Mouse (Mus musculus) testis, postnatal 10 days (tissue): ENCODE data around the gene Wdr73.
A peak's percentile ranks its signal among the peaks of the same experiment; 100 is the strongest.
"Not testable (repeated sequence)": the region's sequence is repeated elsewhere in the genome, so short reads cannot be mapped to it uniquely, and the experiment has no call there.

ENCODE experiments used
- DNase-seq: peaks from one replicate; pipeline ENCODE4 v3.0.0; 2021; ENCODE audit warnings: low spot score

Wdr73 gene

DNA sequence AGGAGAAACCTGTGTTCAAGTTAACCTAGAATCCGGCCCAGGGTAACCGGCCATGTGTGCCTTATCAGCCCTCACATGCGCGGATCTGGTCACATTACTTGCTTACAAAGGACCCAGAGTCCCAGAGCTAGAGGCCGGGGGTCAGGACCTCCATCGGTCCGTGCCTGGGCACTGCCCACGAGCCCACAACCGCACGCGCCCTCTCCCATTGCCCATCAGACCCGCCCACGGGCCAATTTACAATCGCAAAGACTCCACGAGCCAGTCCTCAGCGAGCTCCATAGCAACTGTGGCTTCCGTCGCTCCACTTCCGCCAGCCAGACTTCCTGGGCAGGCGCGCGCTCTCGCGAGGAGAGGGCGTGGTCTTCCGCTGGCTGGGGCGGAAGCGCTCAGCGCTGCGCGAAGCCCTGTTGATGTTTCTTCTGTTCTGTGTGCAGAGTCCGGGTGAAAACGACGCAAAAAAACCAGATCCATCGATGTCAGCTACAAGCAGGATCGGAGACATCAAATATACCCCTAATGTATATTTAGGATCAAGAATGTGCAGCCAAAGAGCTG lies at the start of gene Wdr73:
Gene Wdr73, minus strand, starts transcription at position 326 of the 558 bp plus-strand sequence.
- peak; percentile 93 for DNase-seq

DNA sequence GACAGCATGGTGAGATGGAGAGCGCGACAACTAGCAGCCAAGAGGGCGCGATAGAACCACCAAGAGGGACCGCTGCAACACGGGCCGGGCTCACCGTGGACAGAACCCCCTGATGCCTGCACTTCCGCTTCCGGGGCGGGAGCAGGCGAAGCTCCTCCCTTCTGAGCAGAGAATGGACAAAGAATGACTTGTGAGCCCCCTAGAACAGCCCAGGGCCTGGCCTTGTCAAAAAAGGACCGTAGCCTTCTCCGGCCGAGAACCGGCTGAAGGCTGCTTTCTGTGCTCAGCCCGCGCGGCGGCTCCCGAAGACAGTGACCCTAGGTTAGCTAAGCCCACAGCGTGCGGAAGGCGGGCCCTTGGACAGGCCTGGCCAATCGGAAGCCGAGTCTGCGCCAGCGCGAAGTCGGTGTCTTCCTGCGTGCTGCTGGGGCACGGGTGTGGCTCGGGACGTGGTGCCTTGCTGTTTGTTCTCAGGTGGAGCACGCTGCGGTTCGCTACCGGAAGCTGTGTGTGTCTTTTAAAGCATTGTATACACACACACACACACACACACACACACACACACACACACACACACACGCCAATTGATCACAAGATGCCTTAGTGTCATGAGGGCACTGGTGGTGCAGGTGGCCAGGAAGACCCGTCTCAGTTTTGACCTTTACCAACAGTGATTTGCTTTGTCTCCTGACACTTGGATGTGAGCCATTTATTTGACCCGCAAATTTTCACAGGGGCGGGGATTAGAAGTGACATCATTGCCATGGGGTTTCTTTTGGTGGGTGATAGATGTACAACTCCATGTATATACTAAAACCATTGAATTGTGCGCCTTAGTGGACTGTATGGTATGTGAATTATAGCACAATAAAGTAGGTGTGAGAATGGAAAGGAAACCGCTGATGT lies 46.6 kb upstream of the Wdr73 start, which contains the start of gene Sec11a:
Gene Sec11a, minus strand, starts transcription at position 336 of the 906 bp plus-strand sequence.
- peak; percentile 95 for DNase-seq

GRCm38 (mm10) chr7:80939808-80940207 lies 38.7 kb upstream of the Wdr73 start:
- DNase-seq = no peak

GRCm38 (mm10) chr7:80937304-80937666 lies 36.2 kb upstream of the Wdr73 start:
- DNase-seq = not testable (repeated sequence)

DNA sequence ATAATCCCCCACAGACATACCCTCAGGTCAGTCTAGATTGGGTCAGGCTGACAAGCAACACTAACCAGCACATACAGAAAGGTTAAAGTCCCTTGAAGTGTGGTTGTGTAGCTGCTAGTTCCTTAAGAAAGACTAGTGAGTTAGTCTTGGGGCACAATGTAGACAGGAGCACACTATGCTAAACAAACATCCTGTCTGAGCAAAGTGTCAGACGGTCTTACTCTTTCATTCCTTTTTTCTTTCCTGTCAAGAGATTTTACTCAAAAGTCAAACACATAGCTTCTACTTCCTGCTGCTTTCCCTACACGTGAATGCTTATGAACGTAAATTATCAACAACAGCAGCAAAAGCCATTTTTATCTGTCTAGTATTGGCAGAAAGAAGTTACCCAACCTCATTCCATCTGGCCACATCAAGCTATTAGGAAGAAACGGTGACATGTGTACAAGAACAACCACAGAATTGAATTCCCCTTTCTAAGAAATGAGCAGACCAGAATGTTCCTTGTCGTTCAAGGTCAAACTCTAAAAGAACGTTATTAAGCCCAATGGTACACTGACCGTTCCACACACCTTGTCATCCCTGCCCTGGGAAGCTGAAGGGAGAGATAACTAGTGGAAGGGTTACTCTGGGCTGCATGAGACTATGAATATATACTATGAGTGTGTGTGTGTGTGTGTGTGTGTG lies 35.7 kb upstream of the Wdr73 start:
- DNase-seq = not testable (repeated sequence)

- no peak for DNase-seq
Observed at GRCm38 (mm10) chr7:80935834-80936233, 34.8 kb upstream of the Wdr73 start.

GRCm38 (mm10) chr7:80932777-80933176 lies 31.7 kb upstream of the Wdr73 start:
- DNase-seq = no peak

DNA sequence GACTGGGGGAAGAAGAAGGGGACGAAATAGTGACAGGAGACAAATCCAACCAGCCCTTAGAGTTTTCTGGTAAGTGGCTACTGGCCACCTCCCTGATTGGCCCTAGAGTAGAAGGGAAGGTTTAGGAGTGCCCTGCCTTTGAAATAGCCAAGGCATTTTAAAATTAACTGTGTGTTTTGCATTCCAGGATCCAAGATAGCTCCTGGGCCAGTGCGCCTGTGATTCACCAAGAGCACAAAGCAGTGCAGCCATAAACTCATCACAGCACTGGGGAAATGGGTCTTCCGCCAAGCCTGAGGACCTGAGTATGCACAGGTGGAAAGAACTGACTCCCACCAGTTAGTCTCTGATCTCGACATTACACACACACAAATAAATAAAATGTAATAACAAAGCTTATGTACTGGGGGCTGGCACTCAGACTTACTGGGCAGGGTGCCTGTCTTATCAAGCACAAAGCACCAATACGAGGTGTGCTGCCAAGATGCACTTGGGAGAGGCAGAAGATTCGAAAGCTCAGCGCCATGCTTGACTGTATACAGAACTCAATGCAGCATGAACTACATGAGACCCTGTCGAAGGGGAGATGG lies 30.6 kb upstream of the Wdr73 start:
- DNase-seq = no peak

- no peak for DNase-seq
Observed at GRCm38 (mm10) chr7:80923165-80923564, 22.1 kb upstream of the Wdr73 start.

GRCm38 (mm10) chr7:80919647-80920008 lies 18.6 kb upstream of the Wdr73 start:
- no peak for DNase-seq

GRCm38 (mm10) chr7:80918982-80919646 lies 18.0 kb upstream of the Wdr73 start:
- no peak for DNase-seq

DNA sequence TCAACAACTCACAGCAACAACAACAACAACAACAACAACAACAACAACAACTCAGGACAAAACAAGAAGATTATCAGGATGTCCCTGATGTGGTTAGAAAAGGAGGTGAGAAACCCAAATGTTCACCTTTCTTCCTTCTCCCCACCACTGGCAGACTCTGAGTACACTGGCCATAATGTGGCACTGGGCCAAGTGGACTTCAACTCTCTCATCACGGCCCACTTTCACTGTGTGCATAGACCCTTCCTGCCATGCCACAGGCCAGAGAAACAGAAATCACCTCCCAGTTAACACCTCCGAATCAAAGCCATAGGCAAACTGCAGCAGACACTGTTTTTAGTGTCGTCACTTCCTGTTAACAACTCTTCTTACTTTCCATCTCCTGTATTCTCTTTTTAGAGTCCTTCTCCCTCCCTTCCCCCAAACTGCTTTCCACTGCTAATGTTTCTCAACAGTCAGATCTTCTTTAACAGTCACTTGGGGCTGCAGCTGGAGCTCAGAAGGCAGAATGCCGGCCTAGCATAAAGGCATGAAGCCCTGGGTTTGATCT lies 16.9 kb upstream of the Wdr73 start:
- DNase-seq = no peak

- DNase-seq = no peak
Observed at GRCm38 (mm10) chr7:80912496-80912895, 11.4 kb upstream of the Wdr73 start.

GRCm38 (mm10) chr7:80911053-80911452 lies 10.0 kb upstream of the Wdr73 start:
- DNase-seq = no peak

DNA sequence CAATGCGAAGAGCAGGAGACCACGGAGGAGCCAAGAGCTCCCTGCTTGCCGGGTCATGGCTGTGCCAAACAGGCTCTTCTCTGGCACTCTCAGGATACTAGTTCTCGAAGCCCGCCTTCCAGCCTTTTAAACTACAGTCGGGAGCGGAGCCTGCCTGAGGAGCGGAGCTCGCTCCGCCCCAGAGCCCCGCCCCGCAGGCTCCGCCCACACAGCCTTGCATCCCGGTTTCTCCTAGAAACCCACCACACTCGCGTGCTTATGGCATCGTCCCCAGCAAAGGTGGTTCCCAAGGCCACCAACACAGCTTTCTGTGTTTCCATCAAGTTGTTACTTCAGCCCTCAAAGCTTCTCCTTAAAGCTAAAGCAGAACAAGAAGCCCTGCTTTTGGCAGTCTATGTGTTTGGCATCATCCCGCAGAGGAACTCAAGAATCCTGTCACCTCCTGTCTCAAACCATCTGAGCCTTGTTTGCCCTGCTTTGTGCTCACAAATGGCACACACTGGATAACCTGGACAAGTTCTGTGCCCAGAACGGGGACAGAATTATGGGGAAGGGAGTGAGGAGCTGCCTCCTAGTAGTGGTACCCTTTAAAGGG lies 3.9 kb upstream of the Wdr73 start, which contains the start of gene Nmb:
Gene Nmb, minus strand, starts transcription at position 156 of the 595 bp plus-strand sequence.
- DNase-seq = peak; percentile 88

DNA sequence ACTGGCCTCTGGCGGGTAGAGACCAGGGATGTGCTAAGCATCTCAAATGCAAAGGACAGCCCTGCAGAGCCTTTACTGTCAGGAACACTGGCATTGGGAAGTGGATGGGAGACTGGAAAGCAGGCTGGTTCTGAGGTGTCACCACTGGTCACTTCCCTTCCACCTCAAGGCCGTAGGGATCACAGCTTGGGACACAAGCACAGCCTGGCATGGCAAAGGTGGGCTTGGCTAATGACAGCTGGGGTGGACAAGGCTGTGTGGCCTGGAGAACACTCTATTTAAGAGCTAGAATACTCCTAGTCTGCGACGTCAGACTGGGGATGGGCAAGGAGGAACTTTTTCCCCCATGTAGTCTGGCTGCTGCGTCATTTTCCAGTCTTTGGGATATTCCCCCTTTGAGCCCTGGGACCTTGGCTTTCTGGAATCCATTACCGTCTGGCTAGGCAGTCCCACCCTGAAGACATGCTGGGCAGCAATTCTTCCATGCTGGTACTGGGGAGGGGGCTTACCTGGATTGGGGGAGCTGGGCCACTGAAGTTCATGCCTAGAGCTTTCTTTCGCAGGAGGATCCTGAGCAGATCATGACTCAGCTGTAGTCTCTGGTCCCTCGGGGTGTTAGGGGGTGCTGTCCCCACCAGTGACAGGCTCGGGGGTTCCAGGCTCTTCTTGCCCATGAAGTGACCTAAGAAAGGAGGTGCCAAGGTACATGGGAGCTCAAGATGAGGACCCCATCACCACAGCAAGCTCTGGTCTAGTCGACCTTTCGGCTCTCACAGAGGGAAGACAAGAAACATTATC lies 2.8 kb upstream of the Wdr73 start:
- no peak for DNase-seq

- no peak for DNase-seq
Observed at GRCm38 (mm10) chr7:80901541-80902274, 639 bp upstream of the Wdr73 start.

DNA sequence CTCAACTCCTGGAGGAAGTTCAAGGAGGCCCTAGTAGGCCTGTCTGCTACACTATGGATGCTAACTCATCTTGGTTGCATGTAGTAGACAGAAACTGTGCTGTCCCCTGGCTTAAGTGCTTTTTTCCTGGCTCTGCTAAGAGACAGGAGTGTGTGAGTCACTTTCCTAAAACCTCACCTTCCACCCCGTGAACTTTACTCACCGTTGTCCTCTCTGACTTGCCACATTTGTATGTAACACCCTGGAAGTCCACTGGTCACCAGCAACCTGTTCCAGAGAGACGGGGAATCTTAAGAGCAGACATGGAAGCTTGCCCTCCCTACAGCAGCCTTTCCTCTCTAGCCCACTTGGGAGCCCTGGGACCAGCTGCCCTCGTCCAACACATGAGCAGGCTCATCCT lies 3.3 kb downstream of the Wdr73 start:
- no peak for DNase-seq

- DNase-seq = no peak
Observed at GRCm38 (mm10) chr7:80897134-80897533, 3.9 kb downstream of the Wdr73 start.
